Mouse (Mus musculus): ENCODE data around the gene Gm20425. TPM values are rescaled to one million over a fixed set of nuclear protein-coding genes. Genes with fewer than 3 reads are reported as not detected.

Gene Gm20425
- polyA plus RNA-seq, 1 experiment from 2014 or later, result 0.95 TPM

DNA sequence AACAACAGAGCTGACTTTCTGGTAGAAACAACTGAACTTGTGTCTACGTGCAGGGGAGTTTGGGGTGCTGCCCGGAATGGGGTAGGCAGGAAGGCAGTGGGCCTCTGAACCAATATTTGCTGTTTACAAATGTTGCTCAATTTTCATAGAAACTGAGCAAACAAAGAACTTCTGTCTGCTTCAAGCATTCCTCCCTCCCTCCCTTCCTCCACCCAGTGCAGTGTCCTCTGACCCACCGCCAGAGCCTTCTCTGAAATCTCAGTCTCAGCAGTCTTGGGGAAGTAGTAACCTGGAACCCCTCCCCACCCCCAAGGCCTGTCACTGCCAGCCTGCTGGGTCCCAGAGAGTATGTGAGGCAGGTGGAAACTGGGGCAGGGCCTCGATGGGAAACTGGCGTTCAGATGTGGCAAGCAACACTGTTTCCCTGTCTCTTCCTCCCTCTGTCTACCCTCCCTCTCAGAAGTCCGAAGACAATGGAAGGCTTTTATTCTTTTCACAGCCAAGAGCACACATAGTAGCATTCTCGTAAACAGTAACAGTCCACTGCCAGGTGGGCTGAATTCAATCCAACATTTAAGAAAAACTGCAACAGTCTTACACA lies 4.6 kb upstream of the Gm20425 start:
- 0 out of 2 replicates have a peak overlapping the region, but pooled peaks have one; percentile 54 for H3K27ac ChIP-seq (replicated peaks)

DNA sequence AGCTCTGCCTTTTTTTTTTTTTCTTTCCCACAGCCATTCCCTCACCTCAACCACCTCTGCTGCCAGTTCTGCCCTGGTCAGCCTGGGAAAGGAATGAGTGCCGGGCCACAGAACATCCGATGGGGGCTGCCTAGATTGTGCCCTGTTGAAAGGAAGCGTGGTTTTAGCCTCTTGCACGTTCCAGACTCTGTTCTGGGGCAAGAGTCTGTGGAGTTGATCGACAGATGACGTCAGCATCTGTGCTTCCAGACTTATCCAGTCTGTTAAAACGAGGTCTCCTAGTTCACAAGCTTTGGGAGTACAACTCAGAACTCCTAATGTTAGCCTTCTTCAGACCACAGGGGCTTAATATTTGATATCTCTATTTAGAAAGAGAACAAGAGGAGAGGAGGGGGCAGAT lies 4.0 kb upstream of the Gm20425 start:
- 78% methylated on average over 7 of the region's 7 CpGs for WGBS
- 0 out of 2 replicates have a peak overlapping the region, but pooled peaks have one; percentile 54 for H3K27ac ChIP-seq (replicated peaks)

More for the DNA sequence above, 4.6 kb upstream of the Gm20425 start:
- H3K4me1 ChIP-seq, result peaks cover 28% of the 10 kb centered on the region
- H3K27me3 ChIP-seq (replicated peaks; ENCODE audit: low read depth, poor library complexity, severe bottlenecking), result no peaks in the 10 kb centered on the region
- H3K4me3 ChIP-seq, result no peak overlapping the region
- no peaks in the 10 kb centered on the region for H3K36me3 ChIP-seq (replicated peaks)
- H3K9me3 ChIP-seq, result no peaks in the 10 kb centered on the region
- WGBS, result 54% methylated on average over 7 of the region's 7 CpGs
- no peak for DNase-seq (ENCODE audit: low spot score)

DNA sequence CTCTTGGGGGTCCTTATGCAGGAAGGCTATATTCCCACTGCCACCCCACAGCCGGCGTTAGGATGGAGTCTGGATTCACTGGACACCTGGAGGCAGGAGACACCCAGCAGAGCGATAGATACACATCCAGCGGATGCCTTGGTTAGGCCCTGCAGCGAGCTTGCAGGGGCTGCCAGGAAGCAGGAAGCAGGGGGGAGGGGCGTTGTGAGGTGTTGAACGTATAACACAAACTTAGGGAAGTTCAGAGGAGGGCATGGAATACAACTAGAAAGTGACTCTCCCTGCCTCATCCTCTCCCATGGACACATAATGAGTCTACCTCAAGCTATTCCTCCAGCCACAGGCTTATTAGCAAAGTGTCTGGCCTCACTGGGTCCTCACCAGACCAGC lies 2.9 kb upstream of the Gm20425 start:
- Histone ChIP-seq H3K27ac (replicated peaks) (no peak overlapping the region; the same call in 1 of the 2 replicates), H3K36me3 (replicated peaks) (no peaks in the 10 kb centered on the region), H3K9me3 (no peaks in the 10 kb centered on the region), H3K4me1 (peaks cover 41% of the 10 kb centered on the region), H3K27me3 (replicated peaks; ENCODE audit: low read depth, poor library complexity, severe bottlenecking) (no peaks in the 10 kb centered on the region), H3K4me3 (no peak overlapping the region)
- DNase-seq (ENCODE audit: low spot score), result no peak
- WGBS, result 54% methylated on average over 7 of the region's 7 CpGs

More for the DNA sequence above, 4.0 kb upstream of the Gm20425 start:
- H3K9me3 ChIP-seq, result no peaks in the 10 kb centered on the region
- H3K4me3 ChIP-seq, result no peak overlapping the region
- DNase-seq (ENCODE audit: low spot score), result no peak
- no peaks in the 10 kb centered on the region for H3K27me3 ChIP-seq (replicated peaks; ENCODE audit: low read depth, poor library complexity, severe bottlenecking)
- peaks cover 32% of the 10 kb centered on the region for H3K4me1 ChIP-seq
- no peaks in the 10 kb centered on the region for H3K36me3 ChIP-seq (replicated peaks)

DNA sequence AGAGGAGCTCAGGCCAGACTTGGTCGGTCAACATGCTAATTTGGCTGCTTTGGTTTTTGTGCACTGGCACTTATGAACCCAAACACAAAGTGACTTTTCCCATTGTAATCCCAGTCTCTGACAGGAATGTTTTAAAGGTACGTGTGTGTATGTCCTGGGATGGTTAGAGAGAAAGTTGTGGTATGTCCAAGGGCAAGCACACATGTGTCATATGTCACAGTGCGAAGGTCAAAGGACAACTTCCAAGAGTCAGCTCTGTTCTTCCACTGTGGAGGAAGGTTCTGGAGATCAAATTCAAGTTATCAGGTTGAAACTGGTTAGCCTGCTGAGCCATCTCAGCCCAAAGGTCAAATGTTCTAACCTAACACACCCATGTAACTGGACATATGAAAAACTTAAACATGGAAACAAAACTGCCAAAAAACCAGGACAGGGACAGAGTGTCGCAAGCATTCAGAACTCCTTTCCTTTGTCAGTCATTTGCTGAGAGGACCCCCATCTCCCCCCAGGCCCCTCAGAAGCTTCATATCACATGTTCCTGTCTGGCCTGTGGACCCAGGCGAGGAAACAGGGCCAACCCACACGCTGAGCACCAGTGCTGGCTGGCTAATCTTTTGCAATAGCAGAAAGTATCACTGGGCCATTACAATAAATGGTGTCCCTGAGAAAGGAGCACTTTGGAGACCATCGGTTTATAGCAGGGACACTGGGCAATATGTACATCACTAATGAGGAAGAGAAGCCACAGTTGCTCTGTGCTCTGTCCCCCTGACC lies 2.3 kb upstream of the Gm20425 start:
- no peak overlapping the region; the same call in 1 of the 2 replicates for H3K27ac ChIP-seq (replicated peaks)
- WGBS, result 86% methylated on average over 7 of the region's 7 CpGs
- H3K27me3 ChIP-seq (replicated peaks; ENCODE audit: low read depth, poor library complexity, severe bottlenecking), result no peaks in the 10 kb centered on the region
- H3K4me3 ChIP-seq, result no peak overlapping the region
- no peak for DNase-seq (ENCODE audit: low spot score)
- H3K4me1 ChIP-seq, result peaks cover 41% of the 10 kb centered on the region
- no peaks in the 10 kb centered on the region for H3K9me3 ChIP-seq
- H3K36me3 ChIP-seq (replicated peaks), result no peaks in the 10 kb centered on the region

DNA sequence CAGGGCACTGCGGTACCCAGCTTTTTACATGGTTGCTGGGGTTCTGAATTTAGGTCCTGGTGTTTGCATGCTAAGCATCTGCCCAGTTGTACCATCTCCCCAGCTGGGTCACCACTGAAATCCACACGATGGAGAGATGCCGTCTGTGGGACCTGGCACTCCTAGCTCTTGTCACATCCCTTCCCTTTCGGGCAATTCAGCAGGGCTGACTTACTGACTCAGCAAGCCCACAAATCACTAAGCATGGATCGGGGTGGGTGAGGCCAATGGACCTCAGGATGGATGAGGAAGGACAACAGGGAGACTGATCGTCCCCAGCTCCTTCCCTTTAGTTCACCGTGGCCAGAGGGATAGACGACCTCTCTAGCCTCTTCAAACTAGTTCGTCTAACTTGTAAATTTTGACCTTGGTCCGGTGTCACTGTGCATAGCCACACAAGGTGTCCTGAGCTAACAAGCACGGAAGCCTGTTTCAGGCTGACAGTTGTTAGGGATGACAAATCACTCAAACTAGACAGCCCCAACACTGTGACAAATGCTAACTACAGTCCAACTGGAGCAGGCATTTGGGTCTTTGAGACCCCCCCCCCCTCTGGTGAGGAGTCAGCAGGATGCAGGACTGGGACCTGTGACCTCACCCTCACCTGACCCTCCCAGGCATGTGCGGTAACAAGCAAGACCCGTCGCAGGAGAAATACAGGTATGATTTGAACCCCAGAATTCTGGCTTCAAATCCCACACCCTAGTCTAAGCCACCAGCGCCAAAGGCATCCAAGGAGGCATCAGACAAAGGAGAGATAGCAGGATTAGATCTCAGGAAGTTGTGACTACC lies 855 bp downstream of the Gm20425 start:
- DNase-seq (ENCODE audit: low spot score), result no peak
- Histone ChIP-seq H3K4me3 (no peak overlapping the region), H3K27ac (replicated peaks) (no peak overlapping the region), H3K9me3 (no peaks in the 10 kb centered on the region), H3K4me1 (peaks cover 35% of the 10 kb centered on the region), H3K36me3 (replicated peaks) (no peaks in the 10 kb centered on the region), H3K27me3 (replicated peaks; ENCODE audit: low read depth, poor library complexity, severe bottlenecking) (no peaks in the 10 kb centered on the region)
- WGBS, result 85% methylated on average over 15 of the region's 15 CpGs

DNA sequence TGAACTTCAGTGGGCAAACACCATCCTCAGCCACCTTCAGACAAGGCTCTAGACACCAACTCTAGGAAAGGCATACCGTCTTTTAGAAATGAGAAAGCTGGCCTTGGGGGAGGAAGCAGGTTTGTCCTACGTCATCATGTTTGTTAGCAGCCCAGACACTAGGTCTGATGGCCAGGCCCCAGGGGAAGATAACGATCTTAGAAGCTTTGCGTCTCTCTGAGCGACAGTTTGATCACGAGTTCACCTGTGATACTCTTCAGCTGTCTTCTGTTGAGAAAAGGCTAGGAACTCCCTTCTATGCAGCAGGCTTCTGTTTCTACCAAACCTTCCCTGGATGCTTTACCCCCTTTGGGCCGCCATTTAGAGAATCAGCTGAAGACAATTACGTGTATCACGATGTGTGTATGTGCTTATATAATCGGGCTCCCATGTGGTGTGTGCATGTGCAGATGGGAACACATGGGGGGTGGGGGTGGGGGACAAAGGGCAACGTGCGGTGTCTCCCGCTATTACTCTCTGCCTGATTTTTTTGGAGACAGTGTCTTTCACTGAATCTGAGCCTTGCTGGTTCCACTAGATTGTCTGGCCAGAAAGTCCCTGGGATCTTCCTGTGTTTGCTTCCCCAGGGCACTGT lies 1.6 kb downstream of the Gm20425 start:
- no peaks in the 10 kb centered on the region for H3K36me3 ChIP-seq (replicated peaks)
- no peaks in the 10 kb centered on the region for H3K9me3 ChIP-seq
- 83% methylated on average over 13 of the region's 13 CpGs for WGBS
- H3K27me3 ChIP-seq (replicated peaks; ENCODE audit: low read depth, poor library complexity, severe bottlenecking), result no peaks in the 10 kb centered on the region
- H3K27ac ChIP-seq (replicated peaks), result no peak overlapping the region
- DNase-seq (ENCODE audit: low spot score), result no peak
- H3K4me3 ChIP-seq, result no peak overlapping the region
- peaks cover 32% of the 10 kb centered on the region for H3K4me1 ChIP-seq

DNA sequence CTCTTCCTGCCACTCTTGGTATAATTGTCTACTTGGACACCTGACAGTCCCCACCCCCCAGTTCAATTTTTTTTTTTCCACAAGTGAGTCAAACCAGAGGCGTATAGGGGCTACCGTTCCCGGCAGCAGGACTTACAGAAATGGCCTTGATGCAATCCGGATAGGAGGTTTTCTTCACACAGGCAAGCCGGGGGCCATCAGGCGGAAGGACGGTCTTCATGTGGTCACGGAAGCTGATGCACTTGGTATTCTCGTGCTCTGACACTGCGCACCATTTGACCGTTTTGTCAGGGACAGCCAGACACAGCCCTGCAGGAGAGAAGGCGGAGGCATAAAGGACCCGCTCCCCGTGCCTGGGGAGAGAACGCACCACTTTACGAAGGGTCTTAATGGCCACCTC lies 2.3 kb downstream of the Gm20425 start:
- Histone ChIP-seq H3K9me3 (no peaks in the 10 kb centered on the region), H3K27ac (replicated peaks) (no peak overlapping the region), H3K4me3 (no peak overlapping the region), H3K36me3 (replicated peaks) (no peaks in the 10 kb centered on the region), H3K4me1 (peaks cover 27% of the 10 kb centered on the region), H3K27me3 (replicated peaks; ENCODE audit: low read depth, poor library complexity, severe bottlenecking) (no peaks in the 10 kb centered on the region)
- WGBS, result 90% methylated on average over 16 of the region's 16 CpGs
- DNase-seq (ENCODE audit: low spot score), result no peak

DNA sequence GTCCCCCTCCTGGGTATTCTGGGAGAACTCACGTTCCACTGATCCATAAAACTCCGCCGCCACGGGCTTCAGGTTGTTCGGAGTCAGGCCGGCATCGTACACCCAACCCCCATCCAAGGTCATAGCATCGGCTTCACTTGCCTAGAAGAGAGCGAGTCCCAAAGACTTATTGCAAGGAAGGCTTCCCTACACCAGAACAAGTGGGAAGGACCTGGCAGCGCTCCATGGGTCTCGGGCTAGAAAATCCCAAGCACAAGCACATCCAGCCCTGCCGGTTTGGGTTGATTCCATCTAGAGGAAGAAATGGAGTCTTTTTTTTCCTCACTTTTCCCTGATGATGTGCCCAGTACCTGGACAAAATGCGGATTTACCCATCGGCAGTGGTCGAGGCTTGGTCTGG lies 3.3 kb downstream of the Gm20425 start:
- Histone ChIP-seq H3K9me3 (no peaks in the 10 kb centered on the region), H3K36me3 (replicated peaks) (no peaks in the 10 kb centered on the region), H3K4me1 (peaks cover 24% of the 10 kb centered on the region), H3K27ac (replicated peaks) (no peak overlapping the region), H3K4me3 (no peak overlapping the region), H3K27me3 (replicated peaks; ENCODE audit: low read depth, poor library complexity, severe bottlenecking) (no peaks in the 10 kb centered on the region)
- 94% methylated on average over 15 of the region's 15 CpGs for WGBS
- no peak for DNase-seq (ENCODE audit: low spot score)

DNA sequence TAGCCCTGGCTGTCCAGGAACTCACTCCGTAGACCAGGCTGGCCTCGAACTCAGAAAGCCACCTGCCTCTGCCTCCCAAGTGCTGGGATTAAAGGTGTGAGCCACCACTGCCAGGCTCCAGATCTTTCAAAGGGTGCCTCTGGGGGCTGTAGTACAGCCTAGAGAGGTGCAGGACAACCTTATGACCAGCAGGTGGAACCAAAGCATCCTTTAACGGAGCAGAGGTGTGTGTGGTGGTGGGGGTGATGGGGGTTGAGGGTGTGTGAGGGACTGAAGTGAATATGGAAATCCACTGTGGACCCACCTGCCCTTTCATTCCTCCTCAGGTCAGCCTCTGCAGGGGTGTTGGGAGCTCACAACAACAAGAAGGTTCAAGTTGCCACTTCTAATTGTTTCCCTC lies 4.6 kb downstream of the Gm20425 start:
- Histone ChIP-seq H3K27ac (replicated peaks) (no peak overlapping the region), H3K4me3 (no peak overlapping the region), H3K4me1 (peaks cover 21% of the 10 kb centered on the region), H3K36me3 (replicated peaks) (no peaks in the 10 kb centered on the region), H3K9me3 (no peaks in the 10 kb centered on the region), H3K27me3 (replicated peaks; ENCODE audit: low read depth, poor library complexity, severe bottlenecking) (no peaks in the 10 kb centered on the region)
- 65% methylated on average over 3 of the region's 3 CpGs for WGBS
- DNase-seq (ENCODE audit: low spot score), result peak; percentile 30

DNA sequence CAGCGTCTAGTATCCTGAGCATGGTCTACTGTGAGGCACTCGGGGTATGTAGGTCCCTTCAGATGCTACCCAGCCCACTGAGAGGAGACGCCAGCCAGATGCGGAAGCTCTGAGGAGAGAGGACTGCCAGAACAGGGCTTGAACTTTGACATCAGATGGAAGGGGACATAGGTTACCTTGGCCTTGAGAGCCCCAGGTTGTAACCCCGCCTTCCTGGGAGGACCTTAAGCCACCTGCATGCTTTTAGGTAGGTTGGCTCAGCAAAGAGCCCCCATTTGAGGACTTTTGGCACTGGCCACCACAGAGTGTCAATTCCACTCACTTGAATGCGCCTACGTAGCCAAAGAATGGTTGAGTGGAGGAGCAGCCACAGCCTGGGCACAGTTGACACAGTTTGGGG lies 5.4 kb downstream of the Gm20425 start:
- H3K4me3 ChIP-seq, result no peak overlapping the region
- no peaks in the 10 kb centered on the region for H3K27me3 ChIP-seq (replicated peaks; ENCODE audit: low read depth, poor library complexity, severe bottlenecking)
- no peak overlapping the region for H3K27ac ChIP-seq (replicated peaks)
- no peaks in the 10 kb centered on the region for H3K36me3 ChIP-seq (replicated peaks)
- no peak for DNase-seq (ENCODE audit: low spot score)
- 90% methylated on average over 7 of the region's 7 CpGs for WGBS
- H3K9me3 ChIP-seq, result no peaks in the 10 kb centered on the region
- H3K4me1 ChIP-seq, result peaks cover 13% of the 10 kb centered on the region

DNA sequence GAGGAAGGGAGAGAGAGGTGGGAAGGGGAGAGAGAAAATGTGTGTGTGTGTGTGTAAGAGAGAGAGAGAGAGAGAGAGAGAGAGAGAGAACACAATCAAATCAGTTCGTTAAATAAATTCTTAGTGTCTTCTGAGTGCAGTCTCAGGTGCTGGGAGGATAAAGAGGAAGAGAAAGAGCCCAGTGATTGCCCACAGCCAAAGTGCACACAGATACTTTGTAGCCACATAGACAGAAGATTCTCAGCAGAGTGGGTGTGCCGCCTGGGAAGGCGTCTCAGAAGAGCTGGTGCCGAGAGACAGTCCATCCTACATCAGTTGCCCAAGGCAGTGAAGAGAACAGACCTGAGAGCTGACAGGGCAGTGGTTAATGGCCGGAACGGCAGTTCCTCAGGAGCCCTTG lies 15.8 kb downstream of the Gm20425 start:
- no peak overlapping the region for H3K4me3 ChIP-seq
- no peak for DNase-seq (ENCODE audit: low spot score)
- 85% methylated on average over 6 of the region's 6 CpGs for WGBS
- no peak overlapping the region for H3K27ac ChIP-seq (replicated peaks)
- no peaks in the 10 kb centered on the region for H3K9me3 ChIP-seq
- H3K27me3 ChIP-seq (replicated peaks; ENCODE audit: low read depth, poor library complexity, severe bottlenecking), result no peaks in the 10 kb centered on the region
- no peaks in the 10 kb centered on the region for H3K36me3 ChIP-seq (replicated peaks)
- H3K4me1 ChIP-seq, result no peaks in the 10 kb centered on the region

DNA sequence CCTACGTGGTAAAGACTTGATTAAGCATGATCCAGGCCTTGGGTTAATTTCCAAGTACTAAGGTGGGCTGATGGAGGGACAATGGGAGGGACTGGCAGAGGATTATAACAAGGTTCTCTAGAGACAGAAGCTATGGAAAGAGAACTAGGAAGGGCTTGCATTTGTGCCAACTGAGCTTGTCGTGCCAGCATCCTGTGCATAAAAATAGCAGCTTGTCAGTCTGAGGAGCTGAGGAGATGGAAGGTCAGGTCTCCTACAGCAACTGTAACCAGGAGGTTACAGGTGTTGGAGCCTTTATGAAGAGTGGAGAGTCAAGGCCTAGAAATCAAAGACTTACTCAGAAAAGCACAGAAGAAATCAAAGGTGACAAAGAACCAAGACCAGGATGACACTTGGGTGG lies 16.5 kb downstream of the Gm20425 start:
- Histone ChIP-seq H3K9me3 (no peaks in the 10 kb centered on the region), H3K27me3 (replicated peaks; ENCODE audit: low read depth, poor library complexity, severe bottlenecking) (no peaks in the 10 kb centered on the region), H3K4me3 (no peak overlapping the region), H3K27ac (replicated peaks) (no peak overlapping the region), H3K36me3 (replicated peaks) (no peaks in the 10 kb centered on the region), H3K4me1 (no peaks in the 10 kb centered on the region)
- WGBS, result 73% methylated on average over 2 of the region's 2 CpGs
- no peak for DNase-seq (ENCODE audit: low spot score)
